Mouse (Mus musculus) ES-Bruce4 (cell line): ENCODE results near the gene Cep85l.

Experiments used
- CTCF ChIP-seq: IDR thresholded peaks from one replicate; pipeline ENCODE4 v1.8.1; 2011; ENCODE audit warnings: low read depth, low read length
- POLR2A ChIP-seq: IDR thresholded peaks from one replicate; pipeline ENCODE4 v1.8.1; 2011; ENCODE audit warnings: low read length; ENCODE audit not compliant: insufficient read depth

DNA sequence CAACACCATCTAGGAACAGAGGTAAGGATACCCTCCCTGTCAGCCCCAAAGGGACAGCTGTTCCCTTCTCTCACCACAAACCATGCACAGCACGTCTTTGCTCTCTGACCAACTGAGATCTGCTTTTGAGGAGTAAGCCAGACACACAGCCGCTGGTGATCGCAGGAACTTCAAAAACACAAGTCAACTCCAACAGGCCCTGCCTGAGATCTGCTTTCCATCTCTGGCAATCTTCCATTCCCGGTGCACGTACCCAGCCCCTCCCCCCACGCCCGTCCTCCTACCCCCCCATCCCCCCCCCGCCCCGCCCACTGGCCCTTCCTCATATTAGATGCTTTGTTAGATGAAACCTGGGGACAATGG is 18.8 kb upstream of the Cep85l start:
- TF ChIP-seq CTCF (no peak), POLR2A (no peak)
